Mouse (Mus musculus): ENCODE data around the gene Disp2.

- TF ChIP-seq CTCF (IDR thresholded peaks at IDR 0.05) (0 out of 2 replicates have a peak, but pooled peaks have one; percentile 6), EP300 (IDR thresholded peaks at IDR 0.05) (no peak)
Measured at GRCm38 (mm10) chr2:118749341-118749884, 30.1 kb upstream of the Disp2 start.

Measured in lung, postnatal 0 days (tissue).